Mouse (Mus musculus) heart, postnatal 36 days (tissue): ENCODE data around the gene Ttc5. TPM values are rescaled to one million over a fixed set of nuclear protein-coding genes. Genes with fewer than 3 reads are reported as not detected.
A peak's percentile ranks its signal among the peaks of the same experiment; 100 is the strongest.
"Not testable (repeated sequence)": the region's sequence is repeated elsewhere in the genome, so short reads cannot be mapped to it uniquely, and the experiment has no call there.

ENCODE experiments used
- DNase-seq, 2 experiments: peaks; one replicate each; pipeline ENCODE4 v3.0.0; 2021 to 2022
- intact Hi-C: fragments of 180-260 bp; cut with DNase I; formaldehyde crosslinking; loops from one replicate; pipeline ENCODE4 v1.15.1; 2025
- total RNA-seq, 2 experiments: library from RNA; stranded (reverse); gene quantifications; 2 replicates each; pipeline ENCODE4 v1.2.3; 2021

The Ttc5 gene
- total RNA-seq: 10 to 100 TPM; 13.8 to 15.2 TPM

GRCm38 (mm10) chr14:50785251-50785637 lies at the start of gene Ttc5:
Ttc5 (minus strand) TSS chr14:50785519.
- intact Hi-C loops: no loop called here
- DNase-seq: peak; percentile 91 to 95

- intact Hi-C loops: no loop called here
- DNase-seq: no peak
These were observed 49.1 kb upstream of the Ttc5 start for GRCm38 (mm10) chr14:50834435-50834834.

DNA sequence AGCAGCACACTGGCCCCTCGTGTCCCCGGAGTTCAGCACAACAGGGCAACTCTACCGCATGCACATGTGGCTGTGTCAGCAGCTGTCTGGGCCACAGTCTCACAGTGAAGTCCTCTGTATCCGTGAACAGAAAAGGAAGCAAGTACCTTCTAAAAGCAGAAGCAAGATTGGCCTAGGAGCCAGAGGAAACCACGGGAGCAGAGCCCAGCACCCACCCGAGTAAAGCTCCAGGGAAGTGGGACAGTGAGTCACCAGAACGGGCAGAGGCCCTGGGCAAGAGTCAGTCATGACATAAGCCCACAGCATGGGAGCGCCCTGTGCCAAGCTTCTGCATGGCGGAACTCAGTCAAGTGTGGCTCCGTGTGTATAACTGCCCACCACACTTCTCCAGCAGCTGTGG lies 48.6 kb upstream of the Ttc5 start:
- DNase-seq: peak; percentile 17 to 21
- intact Hi-C loops: no loop called here

DNA sequence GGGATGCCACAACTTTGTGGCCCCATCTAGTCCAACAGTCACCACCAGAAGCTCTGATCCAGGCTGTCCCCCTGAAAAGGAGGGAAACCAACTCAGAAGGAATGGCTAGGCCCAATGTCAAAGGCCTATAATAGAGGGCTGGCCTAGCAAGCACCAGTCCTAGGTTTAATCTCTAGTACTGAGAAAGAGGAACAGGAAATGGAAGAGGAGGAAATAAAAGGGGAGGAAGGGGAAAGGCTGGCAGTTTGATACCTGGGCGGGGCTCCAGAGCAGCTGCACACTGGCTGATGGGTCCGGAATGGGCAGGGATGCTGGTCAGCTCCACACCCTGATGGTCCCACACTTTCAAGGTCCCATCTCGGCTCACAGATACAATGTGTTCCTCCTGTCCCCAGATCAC lies 44.6 kb upstream of the Ttc5 start:
- no peak for DNase-seq
- intact Hi-C loops: no loop called here

DNA sequence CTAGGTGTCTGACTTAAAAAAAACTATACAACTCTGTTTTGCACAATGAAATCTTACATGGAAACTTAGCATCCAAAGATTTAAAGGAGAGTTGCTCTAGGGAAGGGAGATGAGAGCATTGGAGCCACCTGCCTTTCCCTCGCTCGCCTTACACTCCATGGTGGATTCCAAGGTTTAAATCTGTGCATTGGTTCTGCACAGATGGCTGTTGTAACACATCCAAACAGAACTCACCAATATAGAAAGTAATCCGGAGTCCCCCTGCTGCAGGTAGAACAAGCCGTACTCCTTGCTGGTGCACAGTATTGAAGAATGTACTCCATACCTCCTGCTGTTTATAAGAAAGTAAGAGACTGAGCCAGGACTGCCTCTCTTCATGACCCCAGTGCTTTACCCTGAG lies 41.3 kb upstream of the Ttc5 start:
- intact Hi-C loops: no loop called here
- DNase-seq: no peak

- DNase-seq: no peak
- intact Hi-C loops: no loop called here
These were observed 38.9 kb upstream of the Ttc5 start for GRCm38 (mm10) chr14:50824219-50824618.

DNA sequence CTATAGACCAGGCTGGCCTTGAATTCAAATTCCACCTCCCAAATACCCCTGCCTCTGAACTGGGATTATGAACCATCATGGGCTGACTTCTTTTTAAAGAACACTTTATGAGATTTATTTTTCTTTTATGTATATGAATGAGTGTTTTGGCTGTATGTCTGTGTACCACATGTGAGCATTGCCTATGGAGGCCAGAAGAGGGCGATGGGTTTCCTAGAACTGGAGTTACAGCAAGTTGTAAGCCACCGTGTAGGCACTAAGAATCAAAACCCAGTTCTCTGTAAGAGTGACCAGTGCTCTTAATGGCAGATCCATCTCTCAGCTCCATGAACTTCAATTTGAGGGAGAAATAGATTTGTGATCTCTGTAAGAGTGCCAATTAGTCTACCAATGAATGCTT lies 37.9 kb upstream of the Ttc5 start:
- intact Hi-C loops: no loop called here
- DNase-seq: no peak

- DNase-seq: no peak
- intact Hi-C loops: no loop called here
These were observed 27.7 kb upstream of the Ttc5 start for GRCm38 (mm10) chr14:50813060-50813459.

GRCm38 (mm10) chr14:50807487-50808072 lies 22.3 kb upstream of the Ttc5 start, which contains the start of the genes Ccnb1ip1 and Parp2:
Ccnb1ip1 (minus strand) TSS chr14:50807732.
Parp2 (plus strand) TSS chr14:50807841.
- intact Hi-C loops: loop anchor here (2.0 to 10.0 kb wide), 3 partner anchors 120 to 367 kb away; no protein-coding TSS in a partner anchor
- DNase-seq: peak; percentile 100

DNA sequence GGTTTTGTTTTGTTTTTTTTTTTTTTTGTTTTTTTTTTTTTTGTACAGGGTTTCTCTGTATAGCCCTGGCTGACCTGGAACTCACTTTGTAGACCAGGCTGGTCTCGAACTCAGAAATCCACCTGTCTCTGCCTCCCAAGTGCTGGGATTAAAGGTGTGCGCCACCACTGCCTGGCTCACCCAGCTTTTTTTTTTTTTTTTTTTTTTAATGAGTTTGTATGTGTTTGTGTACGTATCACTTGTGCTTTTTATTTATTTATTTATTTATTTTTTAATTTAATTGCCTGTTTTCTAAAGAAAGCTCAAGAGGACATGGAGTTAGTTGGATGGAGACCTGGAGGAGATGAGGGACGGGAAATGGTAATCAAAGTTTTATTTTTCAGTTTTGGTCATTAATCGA lies 21.1 kb upstream of the Ttc5 start:
- DNase-seq: not testable (repeated sequence)
- intact Hi-C loops: loop anchor here (2.0 to 10.0 kb wide), 3 partner anchors 121 to 368 kb away; no protein-coding TSS in a partner anchor

GRCm38 (mm10) chr14:50804683-50805082 lies 19.4 kb upstream of the Ttc5 start:
- no peak for DNase-seq
- intact Hi-C loops: loop anchor here (5.0 to 10.0 kb wide), 2 partner anchors 123 to 370 kb away; no protein-coding TSS in a partner anchor

DNA sequence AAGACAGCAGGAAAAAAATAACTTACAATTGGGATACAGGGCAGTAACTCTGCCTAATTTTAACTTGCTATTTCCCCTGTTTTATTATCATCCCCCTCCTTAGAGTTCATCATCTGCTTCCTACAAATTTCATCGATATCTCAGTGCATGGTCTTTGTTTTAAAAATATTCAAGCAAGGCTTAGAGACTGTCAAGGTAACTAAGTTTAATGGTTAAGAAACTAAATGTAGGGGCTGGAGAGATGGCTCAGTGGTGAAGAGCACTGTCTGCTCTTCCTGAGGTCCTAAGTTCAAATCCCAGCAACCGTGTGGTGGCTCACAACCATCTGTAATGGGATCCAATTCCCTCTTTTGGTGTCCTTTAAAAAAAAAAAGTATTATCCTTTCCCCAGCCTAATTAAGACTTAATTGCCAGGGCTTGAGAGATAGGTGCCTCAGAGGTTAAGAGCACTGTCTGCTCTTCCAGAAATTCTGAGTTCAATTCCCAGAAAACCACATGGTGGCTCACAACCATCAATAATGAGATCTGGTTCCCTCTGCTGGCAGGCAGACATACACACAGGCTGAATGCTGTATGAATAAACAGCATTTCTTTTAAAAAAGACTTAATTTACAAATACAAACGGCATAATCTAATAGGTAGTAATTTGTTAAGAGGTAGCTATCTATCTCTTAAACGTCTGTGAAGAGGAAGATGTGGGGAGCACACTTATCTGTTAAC lies 17.7 kb upstream of the Ttc5 start:
- intact Hi-C loops: loop anchor here (10.0 kb wide), 1 partner anchor 372 kb away; no protein-coding TSS in a partner anchor
- no peak for DNase-seq

GRCm38 (mm10) chr14:50802441-50802840 lies 17.1 kb upstream of the Ttc5 start:
- intact Hi-C loops: loop anchor here (10.0 kb wide), 1 partner anchor 372 kb away; no protein-coding TSS in a partner anchor
- DNase-seq: no peak

- intact Hi-C loops: loop anchor here (1.0 to 10.0 kb wide), 4 partner anchors 264 to 375 kb away; partner anchors contain the start of genes Ang and Rnase4
- DNase-seq: peak; percentile 25 to 34
These were observed 14.4 kb upstream of the Ttc5 start for GRCm38 (mm10) chr14:50799502-50800259.

GRCm38 (mm10) chr14:50798512-50798911 lies 13.2 kb upstream of the Ttc5 start:
- intact Hi-C loops: loop anchor here (2.0 kb wide), 1 partner anchor 300 kb away; no protein-coding TSS in a partner anchor
- no peak for DNase-seq

- intact Hi-C loops: no loop called here
These were observed 11.1 kb upstream of the Ttc5 start for GRCm38 (mm10) chr14:50796464-50796863.

DNA sequence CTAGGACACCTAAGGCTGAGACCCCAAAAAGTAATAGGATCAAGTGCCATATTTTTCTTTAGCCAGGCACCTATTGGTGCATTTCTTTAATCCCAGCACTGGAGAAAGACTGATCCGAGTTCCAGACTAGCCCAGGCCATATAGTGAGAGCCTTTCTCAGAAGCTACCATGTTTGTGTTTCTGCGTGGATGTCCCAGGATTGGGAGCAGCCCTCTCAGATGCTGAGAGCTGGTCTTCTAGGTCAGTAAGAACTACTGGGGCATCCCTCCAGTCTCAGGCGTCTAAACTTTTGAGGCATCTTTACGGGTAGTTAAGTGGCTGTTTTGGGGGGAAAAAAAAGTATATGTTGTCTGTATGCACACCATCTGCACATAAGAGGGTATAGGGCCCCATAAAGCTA lies 10.6 kb upstream of the Ttc5 start:
- DNase-seq: no peak
- intact Hi-C loops: no loop called here

More at GRCm38 (mm10) chr14:50796464-50796863, 11.1 kb upstream of the Ttc5 start:
- no peak for DNase-seq

DNA sequence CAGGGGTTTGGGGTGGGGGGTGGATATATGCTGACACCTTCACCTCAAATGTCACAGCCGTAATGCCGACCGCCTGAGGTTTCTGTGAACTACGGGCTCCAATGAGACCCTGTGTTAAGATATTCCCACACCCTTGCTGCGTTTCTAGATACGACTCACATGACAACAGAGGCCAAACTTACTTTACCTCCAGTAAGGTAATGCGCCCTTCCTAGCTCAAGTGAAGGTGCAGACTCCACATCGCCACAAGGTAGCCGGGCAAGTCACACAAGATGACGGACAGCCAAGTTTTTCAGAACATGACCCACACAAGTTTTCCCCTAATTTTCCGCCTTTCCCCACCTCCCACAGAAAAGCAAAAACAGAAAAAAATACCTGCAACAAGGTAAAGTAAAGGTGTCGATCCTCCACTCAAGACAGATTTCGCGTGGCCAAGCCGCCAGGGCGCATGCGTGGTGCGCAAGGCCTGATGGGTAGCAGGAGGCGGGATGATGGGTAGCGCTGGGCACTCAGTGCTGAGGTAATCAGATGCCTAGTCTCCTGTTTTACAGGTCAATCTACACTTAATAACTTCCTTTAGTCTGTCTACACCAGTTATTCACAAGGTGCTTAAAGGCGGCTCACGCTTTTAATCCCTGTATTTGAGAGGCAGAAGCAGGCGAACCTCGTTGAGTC lies 10.1 kb upstream of the Ttc5 start:
- no peak for DNase-seq
- intact Hi-C loops: no loop called here

- intact Hi-C loops: no loop called here
- no peak for DNase-seq
These were observed 2.8 kb upstream of the Ttc5 start for GRCm38 (mm10) chr14:50788157-50788556.
